Mouse (Mus musculus): ENCODE data around the gene Znhit1. TPM values are rescaled to one million over a fixed set of nuclear protein-coding genes. Genes with fewer than 3 reads are reported as not detected.

Znhit1 gene
- polyA plus RNA-seq, 1 experiment from 2014 or later: 119 TPM

- Histone ChIP-seq H3K9me3 (replicated peaks) (no peaks in the 10 kb centered on the region), H3K27me3 (ENCODE audit: low read depth, poor library complexity, severe bottlenecking) (no peaks in the 10 kb centered on the region), H3K4me1 (0 out of 2 replicates have a peak, but pooled peaks cover 8% of the 10 kb centered on the region), H3K36me3 (peaks cover 41% of the 10 kb centered on the region), H3K4me3 (no peak overlapping the region), H3K27ac (no peak overlapping the region)
- no peak for DNase-seq (ENCODE audit: low spot score)
- WGBS: 78% methylated on average over 2 of the region's 2 CpGs
Measured at GRCm38 (mm10) chr5:136979762-136980161, 8.1 kb downstream of the Znhit1 start.

GRCm38 (mm10) chr5:136977769-136978168, 10.1 kb downstream of the Znhit1 start:
- DNase-seq (ENCODE audit: low spot score): no peak
- no peak overlapping the region for H3K4me3 ChIP-seq
- no peaks in the 10 kb centered on the region for H3K9me3 ChIP-seq (replicated peaks)
- H3K27ac ChIP-seq: no peak overlapping the region
- 86% methylated on average over 4 of the region's 4 CpGs for WGBS
- peaks cover 30% of the 10 kb centered on the region for H3K36me3 ChIP-seq
- H3K27me3 ChIP-seq (ENCODE audit: low read depth, poor library complexity, severe bottlenecking): no peaks in the 10 kb centered on the region
- 0 out of 2 replicates have a peak, but pooled peaks cover 8% of the 10 kb centered on the region for H3K4me1 ChIP-seq

GRCm38 (mm10) chr5:136973670-136974069, 14.2 kb downstream of the Znhit1 start:
- no peaks in the 10 kb centered on the region for H3K9me3 ChIP-seq (replicated peaks)
- no peak for DNase-seq (ENCODE audit: low spot score)
- no peak overlapping the region for H3K4me3 ChIP-seq
- H3K27me3 ChIP-seq (ENCODE audit: low read depth, poor library complexity, severe bottlenecking): no peaks in the 10 kb centered on the region
- H3K36me3 ChIP-seq: peaks cover under 1% of the 10 kb centered on the region; the same call in 1 of the 2 replicates
- WGBS: 84% methylated on average over 8 of the region's 8 CpGs
- no peak overlapping the region for H3K27ac ChIP-seq
- H3K4me1 ChIP-seq: no peaks in the 10 kb centered on the region

- 55% methylated on average over 1 of the region's 1 CpGs for WGBS
- H3K27me3 ChIP-seq (ENCODE audit: low read depth, poor library complexity, severe bottlenecking): no peaks in the 10 kb centered on the region
- peaks cover 11% of the 10 kb centered on the region for H3K4me1 ChIP-seq
- H3K27ac ChIP-seq: no peak overlapping the region
- H3K36me3 ChIP-seq: peaks cover 30% of the 10 kb centered on the region
- no peak overlapping the region for H3K4me3 ChIP-seq
- peak; percentile 46 for DNase-seq (ENCODE audit: low spot score)
- no peaks in the 10 kb centered on the region for H3K9me3 ChIP-seq (replicated peaks)
Measured at GRCm38 (mm10) chr5:136970703-136971102, 17.1 kb downstream of the Znhit1 start.

- H3K36me3 ChIP-seq: peaks cover 58% of the 10 kb centered on the region
- H3K27me3 ChIP-seq (ENCODE audit: low read depth, poor library complexity, severe bottlenecking): no peaks in the 10 kb centered on the region
- 78% methylated on average over 10 of the region's 10 CpGs for WGBS
- no peaks in the 10 kb centered on the region for H3K9me3 ChIP-seq (replicated peaks)
- H3K27ac ChIP-seq: no peak overlapping the region
- H3K4me3 ChIP-seq: no peak overlapping the region
- no peak for DNase-seq (ENCODE audit: low spot score)
- H3K4me1 ChIP-seq: peaks cover 16% of the 10 kb centered on the region
Measured at GRCm38 (mm10) chr5:136967592-136967991, 20.2 kb downstream of the Znhit1 start.

- Histone ChIP-seq H3K27ac (peak overlapping the region; percentile 53; the same call in 1 of the 2 replicates), H3K4me1 (peaks cover 18% of the 10 kb centered on the region), H3K27me3 (ENCODE audit: low read depth, poor library complexity, severe bottlenecking) (no peaks in the 10 kb centered on the region), H3K36me3 (peaks cover 58% of the 10 kb centered on the region), H3K4me3 (no peak overlapping the region), H3K9me3 (replicated peaks) (no peaks in the 10 kb centered on the region)
- WGBS: 91% methylated on average over 4 of the region's 4 CpGs
- no peak for DNase-seq (ENCODE audit: low spot score)
Measured at GRCm38 (mm10) chr5:136966861-136967455, 20.9 kb downstream of the Znhit1 start.

- peak within 1 kb of the TSS; percentile 53; the same call in 1 of the 2 replicates for H3K27ac ChIP-seq
- 61% methylated on average over 6 of the region's 6 CpGs for WGBS
- H3K9me3 ChIP-seq (replicated peaks): no peaks in the 10 kb centered on the region
- no peak for DNase-seq (ENCODE audit: low spot score)
- no peak within 1 kb of the TSS for H3K4me3 ChIP-seq
- peaks cover 58% of the 10 kb centered on the region for H3K36me3 ChIP-seq
- peaks cover 24% of the 10 kb centered on the region for H3K4me1 ChIP-seq
- H3K27me3 ChIP-seq (ENCODE audit: low read depth, poor library complexity, severe bottlenecking): no peaks in the 10 kb centered on the region
Measured at GRCm38 (mm10) chr5:136966331-136966730, 21.5 kb downstream of the Znhit1 start, which contains the start of gene Cldn15. Gene Cldn15, plus strand, starts transcription at chr5:136966616.

- no peak for DNase-seq (ENCODE audit: low spot score)
- peaks cover 59% of the 10 kb centered on the region for H3K36me3 ChIP-seq
- no peak overlapping the region for H3K27ac ChIP-seq
- WGBS: 97% methylated on average over 8 of the region's 8 CpGs
- peaks cover 27% of the 10 kb centered on the region for H3K4me1 ChIP-seq
- no peaks in the 10 kb centered on the region for H3K27me3 ChIP-seq (ENCODE audit: low read depth, poor library complexity, severe bottlenecking)
- no peaks in the 10 kb centered on the region for H3K9me3 ChIP-seq (replicated peaks)
- no peak overlapping the region for H3K4me3 ChIP-seq
Measured at GRCm38 (mm10) chr5:136965686-136966085, 22.1 kb downstream of the Znhit1 start.

- H3K36me3 ChIP-seq: peaks cover 64% of the 10 kb centered on the region
Measured at GRCm38 (mm10) chr5:136965210-136965609, 22.6 kb downstream of the Znhit1 start.

GRCm38 (mm10) chr5:136962966-136963540, 24.8 kb downstream of the Znhit1 start:
- peaks cover 74% of the 10 kb centered on the region for H3K36me3 ChIP-seq
- peak overlapping the region; percentile 67 for H3K4me3 ChIP-seq
- no peaks in the 10 kb centered on the region for H3K9me3 ChIP-seq (replicated peaks)
- no peaks in the 10 kb centered on the region for H3K27me3 ChIP-seq (ENCODE audit: low read depth, poor library complexity, severe bottlenecking)
- WGBS: 75% methylated on average over 8 of the region's 8 CpGs
- peak overlapping the region; percentile 87; the same call in 1 of the 2 replicates for H3K27ac ChIP-seq
- H3K4me1 ChIP-seq: peaks cover 27% of the 10 kb centered on the region
- no peak for DNase-seq (ENCODE audit: low spot score)

More at GRCm38 (mm10) chr5:136965210-136965609, 22.6 kb downstream of the Znhit1 start:
- DNase-seq (ENCODE audit: low spot score): no peak
- Histone ChIP-seq H3K4me3 (no peak overlapping the region), H3K27me3 (ENCODE audit: low read depth, poor library complexity, severe bottlenecking) (no peaks in the 10 kb centered on the region), H3K9me3 (replicated peaks) (no peaks in the 10 kb centered on the region), H3K27ac (no peak overlapping the region), H3K4me1 (peaks cover 27% of the 10 kb centered on the region)
- WGBS: 92% methylated on average over 9 of the region's 9 CpGs

- DNase-seq (ENCODE audit: low spot score): peak; percentile 84
- Histone ChIP-seq H3K4me1 (peaks cover 27% of the 10 kb centered on the region), H3K9me3 (replicated peaks) (no peaks in the 10 kb centered on the region), H3K27ac (peak overlapping the region; percentile 87), H3K27me3 (ENCODE audit: low read depth, poor library complexity, severe bottlenecking) (no peaks in the 10 kb centered on the region), H3K36me3 (peaks cover 72% of the 10 kb centered on the region), H3K4me3 (peak overlapping the region; percentile 67)
- WGBS: 3% methylated on average over 10 of the region's 10 CpGs
Measured at GRCm38 (mm10) chr5:136962501-136962900, 25.3 kb downstream of the Znhit1 start.

- peak; percentile 94 for DNase-seq (ENCODE audit: low spot score)
- H3K4me3 ChIP-seq: peak overlapping the region; percentile 67
- H3K27ac ChIP-seq: peak overlapping the region; percentile 87
- H3K27me3 ChIP-seq (ENCODE audit: low read depth, poor library complexity, severe bottlenecking): no peaks in the 10 kb centered on the region
- H3K36me3 ChIP-seq: peaks cover 71% of the 10 kb centered on the region
- H3K4me1 ChIP-seq: peaks cover 27% of the 10 kb centered on the region
- no peaks in the 10 kb centered on the region for H3K9me3 ChIP-seq (replicated peaks)
- 0% methylated on average over 20 of the region's 20 CpGs for WGBS
Measured at GRCm38 (mm10) chr5:136961983-136962461, 25.8 kb downstream of the Znhit1 start.

- H3K27me3 ChIP-seq (ENCODE audit: low read depth, poor library complexity, severe bottlenecking): no peaks in the 10 kb centered on the region
- peaks cover 24% of the 10 kb centered on the region for H3K4me1 ChIP-seq
- peak; percentile 38 for DNase-seq (ENCODE audit: low spot score)
- H3K27ac ChIP-seq: peak overlapping the region; percentile 87
- H3K36me3 ChIP-seq: peaks cover 71% of the 10 kb centered on the region
- 24% methylated on average over 5 of the region's 5 CpGs for WGBS
- H3K4me3 ChIP-seq: peak overlapping the region; percentile 67
- H3K9me3 ChIP-seq (replicated peaks): no peaks in the 10 kb centered on the region
Measured at GRCm38 (mm10) chr5:136961334-136961982, 26.4 kb downstream of the Znhit1 start.

All from limb, embryonic 10.5 days (tissue).